Mouse (Mus musculus) ES-E14 (cell line): ENCODE measurements around the gene Ank3.

Source experiments
- MAFK ChIP-seq: IDR thresholded peaks from 2 replicates; pipeline ENCODE4 v1.6.1; 2014; ENCODE audit warnings: mild to moderate bottlenecking, low read depth, low read length, inconsistent platforms; ENCODE audit not compliant: insufficient read depth
- ZC3H11A ChIP-seq: IDR thresholded peaks from 2 replicates; pipeline ENCODE4 v1.6.1; 2012; ENCODE audit warnings: low read depth, mild to moderate bottlenecking, inconsistent platforms, low read length, borderline replicate concordance

- TF ChIP-seq MAFK (no peak), ZC3H11A (no peak)
These were observed 613.2 kb downstream of the Ank3 start for GRCm38 (mm10) chr10:70011738-70012137.
